Mouse (Mus musculus): Measurements from ENCODE around the gene Tmem217.
"Not testable (repeated sequence)": the region's sequence is repeated elsewhere in the genome, so short reads cannot be mapped to it uniquely, and the experiment has no call there.

The Tmem217 gene

GRCm38 (mm10) chr17:29502005-29502668 is 50.0 kb downstream of the Tmem217 start:
- DNase-seq (ENCODE audit: low spot score): no peak

DNA sequence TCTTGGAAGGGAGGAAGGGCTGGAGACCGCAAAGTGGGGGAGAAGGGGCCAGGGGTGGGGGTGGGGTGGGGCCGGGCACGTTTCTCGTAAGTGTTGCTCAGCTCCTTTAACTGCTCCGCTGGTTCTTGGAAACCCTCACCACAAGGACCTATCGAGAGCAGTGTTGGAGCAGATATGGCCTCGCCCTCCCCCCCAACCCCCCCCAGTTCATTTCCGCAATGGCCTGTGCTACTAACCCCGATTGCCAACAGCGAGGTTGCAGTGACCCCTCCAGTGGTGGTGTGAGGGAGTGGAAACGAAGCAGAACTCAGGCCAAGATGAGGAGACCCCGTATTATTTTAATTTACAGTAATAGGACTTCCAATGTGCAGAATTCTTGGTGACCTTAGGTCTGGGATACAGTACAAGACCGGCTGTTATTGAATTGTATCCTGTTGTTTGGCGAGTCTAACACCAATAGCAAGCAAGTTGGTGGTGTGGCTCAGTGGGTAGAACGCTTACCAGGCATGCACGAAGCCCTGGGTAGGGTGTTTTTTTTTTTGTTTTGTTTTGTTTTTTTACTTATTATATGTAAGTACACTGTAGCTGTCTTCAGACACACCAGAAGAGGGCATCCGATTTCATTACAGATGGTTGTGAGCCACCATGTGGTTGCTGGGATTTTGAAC is 51.2 kb downstream of the Tmem217 start:
- no peak for DNase-seq (ENCODE audit: low spot score)

- DNase-seq (ENCODE audit: low spot score): no peak
These were observed 51.9 kb downstream of the Tmem217 start for GRCm38 (mm10) chr17:29500243-29500740.

DNA sequence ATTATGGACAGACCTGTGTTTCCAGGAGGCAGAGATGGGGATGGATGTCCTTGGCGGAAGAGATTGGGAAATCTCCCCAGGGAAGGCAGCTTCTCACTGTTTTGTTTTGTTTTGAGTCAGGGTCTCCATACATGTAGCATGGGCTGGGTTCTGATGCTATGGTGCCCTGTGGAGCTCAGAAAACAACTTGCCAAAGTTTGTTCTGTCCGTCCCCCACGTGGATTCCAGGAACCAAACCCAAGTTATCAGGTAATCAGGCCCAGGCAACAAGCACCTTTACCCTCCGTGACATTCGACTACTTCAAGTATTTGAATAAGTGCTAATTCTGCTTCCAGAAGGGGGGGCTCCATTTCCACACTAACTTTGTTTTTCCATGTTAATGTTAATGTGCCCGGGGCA is 52.7 kb downstream of the Tmem217 start:
- no peak for DNase-seq (ENCODE audit: low spot score)

DNA sequence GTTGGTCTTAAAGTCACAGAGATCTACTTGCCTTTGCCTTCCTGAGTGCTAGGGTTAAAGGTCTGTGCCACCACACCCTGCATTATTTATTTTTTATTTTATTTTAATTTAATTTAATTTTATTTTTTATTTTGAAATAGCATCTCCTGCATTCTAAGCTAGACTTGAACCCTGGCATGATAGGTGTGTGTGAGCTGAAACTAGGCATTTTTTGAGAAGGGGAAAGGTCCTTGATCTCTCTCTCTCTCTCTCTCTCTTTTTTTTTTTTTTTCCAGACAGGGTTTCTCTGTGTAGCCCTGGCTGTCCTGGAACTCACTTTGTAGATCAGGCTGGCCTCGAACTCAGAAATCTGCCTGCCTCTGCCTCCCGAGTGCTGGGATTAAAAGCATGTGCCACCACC is 53.2 kb downstream of the Tmem217 start:
- DNase-seq (ENCODE audit: low spot score): not testable (repeated sequence)

- peak; percentile 34 for DNase-seq (ENCODE audit: low spot score)
These were observed 54.2 kb downstream of the Tmem217 start for GRCm38 (mm10) chr17:29498028-29498427.

GRCm38 (mm10) chr17:29497481-29497880 is 54.7 kb downstream of the Tmem217 start:
- DNase-seq (ENCODE audit: low spot score): not testable (repeated sequence)

DNA sequence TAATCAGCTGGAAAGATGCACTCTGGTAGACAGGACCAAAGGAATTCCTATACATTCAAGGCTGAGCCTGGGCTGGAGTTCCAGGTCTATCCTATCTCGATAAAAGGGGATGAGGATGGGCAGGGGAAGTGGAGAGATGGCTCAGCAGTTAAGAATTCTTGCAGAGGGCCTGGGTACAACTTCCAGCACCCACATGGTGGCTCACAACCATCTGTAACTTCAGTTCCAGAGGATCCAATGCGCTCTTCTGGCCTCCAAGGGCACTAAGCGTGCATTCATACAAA is 55.2 kb downstream of the Tmem217 start:
- DNase-seq (ENCODE audit: low spot score): no peak

GRCm38 (mm10) chr17:29496211-29497070 is 55.7 kb downstream of the Tmem217 start:
- no peak for DNase-seq (ENCODE audit: low spot score)

- no peak for DNase-seq (ENCODE audit: low spot score)
These were observed 57.5 kb downstream of the Tmem217 start for GRCm38 (mm10) chr17:29494732-29495076.

GRCm38 (mm10) chr17:29494062-29494731 is 58.0 kb downstream of the Tmem217 start:
- no peak for DNase-seq (ENCODE audit: low spot score)

GRCm38 (mm10) chr17:29493461-29493980 is 58.7 kb downstream of the Tmem217 start:
- DNase-seq (ENCODE audit: low spot score): no peak

GRCm38 (mm10) chr17:29492269-29493191 is 59.7 kb downstream of the Tmem217 start:
- DNase-seq (ENCODE audit: low spot score): peak; percentile 46

- peak; percentile 23 for DNase-seq (ENCODE audit: low spot score)
These were observed 60.5 kb downstream of the Tmem217 start for GRCm38 (mm10) chr17:29491591-29492268.

DNA sequence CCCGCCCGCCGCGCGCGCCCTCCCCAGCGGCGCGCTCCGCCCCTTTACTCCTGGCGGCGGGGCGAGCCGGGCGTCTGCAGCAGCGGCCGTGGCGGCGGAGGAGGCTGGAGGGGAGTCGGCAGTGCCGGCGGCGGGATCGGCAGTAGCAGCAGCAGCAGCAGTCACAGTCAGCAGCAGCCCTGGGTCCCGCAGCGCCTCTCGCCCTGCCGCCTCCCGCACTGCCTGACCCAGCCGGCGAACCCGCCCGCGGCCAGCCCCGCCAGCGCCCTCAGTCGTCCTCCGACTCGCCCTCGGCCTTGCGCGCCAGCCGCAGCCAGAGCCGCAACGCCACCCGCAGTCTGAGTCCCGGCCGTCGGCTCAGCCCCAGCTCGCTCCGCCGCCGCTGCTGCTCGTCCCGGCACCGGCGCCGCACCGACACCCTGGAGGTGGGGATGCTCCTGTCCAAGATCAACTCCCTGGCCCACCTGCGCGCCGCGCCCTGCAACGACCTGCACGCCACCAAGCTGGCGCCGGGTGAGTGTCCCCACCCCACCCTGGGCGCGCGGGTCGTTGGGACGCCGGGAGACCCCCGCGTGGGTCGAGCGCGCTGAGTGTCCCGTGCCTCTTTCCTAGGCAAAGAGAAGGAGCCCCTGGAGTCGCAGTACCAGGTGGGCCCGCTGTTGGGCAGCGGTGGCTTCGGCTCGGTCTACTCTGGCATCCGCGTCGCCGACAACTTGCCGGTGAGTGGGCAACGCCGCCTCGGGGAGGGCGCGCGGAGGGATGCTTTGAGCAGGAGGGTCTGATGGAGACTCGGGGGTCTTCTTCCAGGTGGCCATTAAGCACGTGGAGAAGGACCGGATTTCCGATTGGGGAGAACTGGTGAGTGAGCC is 61.2 kb downstream of the Tmem217 start, which contains the start of gene Pim1:
Pim1 (plus strand) TSS at position 41 of the 869 bp plus-strand sequence.
- DNase-seq (ENCODE audit: low spot score): no peak

- peak; percentile 96 for DNase-seq (ENCODE audit: low spot score)
These were observed 62.0 kb downstream of the Tmem217 start for GRCm38 (mm10) chr17:29489971-29490712.

DNA sequence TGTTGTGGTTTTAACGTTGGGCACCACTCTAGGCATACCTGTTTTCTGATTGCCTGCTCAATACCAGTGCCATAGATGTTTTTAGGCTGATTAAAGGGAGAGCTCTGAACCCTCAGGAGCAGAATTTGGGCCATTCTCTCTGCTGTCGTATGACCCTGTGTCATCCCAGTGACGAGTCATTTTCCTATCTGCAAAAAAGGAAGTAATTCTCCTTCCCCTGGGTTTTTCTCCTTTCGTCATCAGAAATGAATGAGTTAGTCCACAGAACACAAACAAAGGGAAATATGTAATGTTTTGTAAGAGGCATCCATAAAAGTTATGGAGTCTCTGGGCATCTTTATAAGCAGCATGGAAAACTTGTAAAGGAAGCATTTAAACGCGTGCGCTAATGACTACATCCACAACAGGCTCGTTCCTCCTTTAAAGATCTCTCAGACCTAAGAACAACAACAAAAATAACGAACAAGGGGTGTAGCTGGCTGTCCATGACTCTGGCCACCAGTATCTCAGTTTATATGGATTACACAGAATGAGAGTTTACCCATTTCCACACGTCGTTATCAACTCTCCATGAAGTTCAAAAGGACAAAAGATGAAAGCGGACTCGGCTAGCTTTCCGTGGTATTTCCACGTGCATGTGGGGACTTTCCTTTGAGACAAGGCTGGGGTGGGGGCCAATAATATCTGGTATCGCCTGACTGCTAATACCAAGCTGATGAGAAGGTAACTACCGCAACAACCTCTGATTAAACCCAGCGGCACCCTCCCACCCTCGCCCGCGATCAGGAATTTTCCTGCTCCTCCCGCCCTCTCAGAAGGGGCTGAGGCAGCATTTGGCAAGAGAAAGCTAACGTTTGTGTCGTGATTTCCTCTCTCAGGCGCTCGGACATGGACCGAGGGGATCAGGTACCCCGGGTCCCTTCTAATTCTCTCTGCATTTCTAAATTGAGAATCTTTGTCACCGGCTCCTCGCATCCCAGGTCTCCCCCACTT is 62.9 kb downstream of the Tmem217 start:
- DNase-seq (ENCODE audit: low spot score): peak; percentile 7
